Mouse (Mus musculus) layer of hippocampus, adult 8-10 months (tissue): ENCODE measurements around the gene Gm7358. TPM values are rescaled to one million over a fixed set of nuclear protein-coding genes. Genes with fewer than 3 reads are reported as not detected.
"Not testable (repeated sequence)": the region's sequence is repeated elsewhere in the genome, so short reads cannot be mapped to it uniquely, and the experiment has no call there.

Experiments used
- DNase-seq, 2 experiments: peaks; one replicate each; pipeline ENCODE4 v3.0.0; 2022; ENCODE audit warnings: low spot score in 2 of 2
- total RNA-seq, 4 experiments: library from RNA; stranded (reverse); gene quantifications; 2 replicates each; pipeline ENCODE4 v1.2.4; 2022

Gm7358 gene
- not detected for total RNA-seq

- not testable (repeated sequence) for DNase-seq
Measured at GRCm38 (mm10) chr17:14059431-14059830, at the start of gene Gm7358. Gm7358 (minus strand) TSS chr17:14059531.

- not testable (repeated sequence) for DNase-seq
Measured at GRCm38 (mm10) chr17:14103018-14103417, 43.7 kb upstream of the Gm7358 start.

DNA sequence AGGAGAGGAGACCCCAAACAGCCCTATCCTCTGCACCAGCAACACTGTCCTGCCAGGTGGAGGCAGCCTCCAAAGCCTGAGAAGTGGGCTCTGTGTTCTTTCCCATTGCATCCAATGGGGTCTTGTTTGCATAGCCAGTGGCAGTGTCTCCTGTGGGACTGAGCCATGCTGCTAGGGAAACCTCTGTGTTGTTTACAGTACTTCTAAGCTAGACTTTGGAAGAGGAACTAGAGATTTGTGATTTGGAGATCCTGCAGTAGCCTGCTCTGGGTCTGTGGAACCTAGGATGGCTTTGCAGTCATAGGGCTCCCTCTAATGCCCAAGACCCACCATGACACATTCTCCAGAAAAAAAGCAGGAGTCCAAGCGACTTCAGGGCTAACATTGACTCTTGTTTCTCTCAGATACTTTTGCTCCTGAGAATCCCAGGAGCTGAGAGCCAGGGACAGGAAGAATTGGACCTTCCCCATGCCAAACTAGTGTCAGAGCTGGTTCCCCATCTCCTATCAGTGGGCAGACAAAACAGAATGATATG is 42.2 kb upstream of the Gm7358 start:
- DNase-seq = peak; percentile 9 to 25

GRCm38 (mm10) chr17:14099886-14100285 is 40.6 kb upstream of the Gm7358 start:
- DNase-seq = not testable (repeated sequence)

GRCm38 (mm10) chr17:14094165-14094564 is 34.8 kb upstream of the Gm7358 start:
- not testable (repeated sequence) for DNase-seq

- DNase-seq = not testable (repeated sequence)
Measured at GRCm38 (mm10) chr17:14086629-14087028, 27.3 kb upstream of the Gm7358 start.

DNA sequence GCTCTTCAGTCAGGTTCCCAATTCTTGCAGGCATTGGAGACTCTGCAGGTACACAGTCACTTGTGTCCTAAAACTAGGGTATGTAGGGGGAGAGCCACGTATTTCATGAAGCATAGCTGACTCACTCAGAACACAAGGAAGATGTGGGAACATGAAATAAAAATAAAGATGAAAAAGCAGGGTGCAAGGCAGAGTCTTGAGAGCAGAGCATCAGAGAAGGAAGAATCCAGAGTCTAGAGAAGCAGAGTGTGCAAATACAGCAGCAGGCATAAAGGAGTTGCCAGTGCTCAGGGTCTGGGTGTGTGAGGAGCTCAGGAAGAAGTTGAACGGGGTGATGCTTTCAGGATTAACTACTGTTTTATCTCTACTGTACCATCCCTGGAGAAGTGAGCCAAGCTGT is 17.5 kb downstream of the Gm7358 start:
- DNase-seq = not testable (repeated sequence)

DNA sequence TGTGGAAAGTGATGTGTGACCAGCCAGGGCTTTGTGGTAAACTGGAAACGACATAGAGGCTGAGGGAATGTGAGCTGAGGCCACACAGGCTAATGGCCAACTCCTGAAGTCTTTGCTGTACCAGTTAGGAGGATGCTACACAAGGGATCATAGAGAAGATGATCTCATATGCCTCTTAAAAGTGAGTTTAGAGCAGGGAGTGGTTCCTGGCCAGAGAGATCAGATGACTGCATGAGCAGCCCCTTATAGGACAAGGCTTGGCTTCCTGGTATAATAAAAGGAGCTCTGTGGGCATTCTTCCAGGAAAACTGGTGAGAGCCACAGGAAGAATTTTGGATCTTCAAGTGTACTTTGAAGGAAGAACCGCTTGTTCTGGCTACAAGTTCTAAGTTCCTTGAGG is 22.3 kb downstream of the Gm7358 start:
- DNase-seq = not testable (repeated sequence)

DNA sequence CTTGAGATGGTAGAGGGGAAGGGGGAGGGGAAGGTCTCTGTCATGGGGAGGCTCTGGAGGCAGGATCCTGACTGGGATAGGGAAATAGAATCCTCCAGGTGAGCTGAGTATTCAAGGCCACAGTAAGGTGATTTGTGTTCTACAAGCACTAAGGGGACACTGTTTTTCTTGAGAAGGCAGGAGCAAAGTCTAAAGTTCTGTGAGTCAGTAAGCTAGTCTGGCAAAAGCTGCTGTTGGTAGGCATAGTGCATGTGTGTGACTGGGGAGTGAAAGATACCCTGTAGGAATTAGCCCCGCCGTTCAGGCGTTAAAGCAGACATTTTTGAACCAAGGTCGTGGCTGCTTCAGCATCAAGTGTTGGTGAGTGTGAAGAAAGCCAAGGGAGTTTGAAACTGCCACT is 23.2 kb downstream of the Gm7358 start:
- not testable (repeated sequence) for DNase-seq

Other genes starting within 250 kb of the Gm7358 start
- gene Gm7168, start 111.2 kb downstream of the Gm7358 start, total RNA-seq = not detected
- gene Gm7356, start 55.8 kb downstream of the Gm7358 start, total RNA-seq = not detected
- gene Dact2, start 144.8 kb upstream of the Gm7358 start, total RNA-seq = 10 to 100 TPM; 22.7 to 26.5 (median 24.3) TPM
- 10 to 100 TPM; 21.5 to 34.3 (median 27.0) TPM for gene Smoc2, start 220.0 kb upstream of the Gm7358 start, total RNA-seq